Mouse (Mus musculus) intestine, embryonic 14.5 days (tissue): ENCODE measurements around the gene Actn1. TPM values are rescaled to one million over a fixed set of nuclear protein-coding genes. Genes with fewer than 3 reads are reported as not detected.
A peak's percentile ranks its signal among the peaks of the same experiment; 100 is the strongest.

ENCODE experiments used
- ATAC-seq: fragments of 200-750 bp; cut with Nextera tagmentation; replicated peaks from 2 replicates; pipeline ENCODE4 v1.8.0; 2017; ENCODE audit warnings: low read depth, moderate number of reproducible peaks, moderate TSS enrichment, moderate library complexity; ENCODE audit not compliant: low FRiP score, low TSS enrichment
- DNase-seq: peaks from one replicate; pipeline ENCODE4 v3.0.0-alpha.2; 2018; ENCODE audit warnings: low spot score
- H3K27ac ChIP-seq: fragments of 300-500 bp; sonication (generic); 2 replicates; pipeline ENCODE4 v1.5.1; 2014; ENCODE audit warnings: low read depth, mild to moderate bottlenecking, control low read depth
- H3K27me3 ChIP-seq: fragments of 300-500 bp; sonication (generic); replicated peaks from 2 replicates; pipeline ENCODE4 v1.6.1; 2014; ENCODE audit warnings: low read length, control low read depth; ENCODE audit not compliant: control insufficient read depth, insufficient read depth
- H3K36me3 ChIP-seq: fragments of 300-500 bp; sonication (generic); 2 replicates; pipeline ENCODE4 v1.6.1; 2014; ENCODE audit warnings: low read length, control low read depth; ENCODE audit not compliant: control insufficient read depth, insufficient read depth
- H3K4me1 ChIP-seq: fragments of 300-500 bp; sonication (generic); replicated peaks from 2 replicates; pipeline ENCODE4 v1.6.1; 2014; ENCODE audit warnings: low read length, control low read depth, mixed read lengths; ENCODE audit not compliant: control insufficient read depth, insufficient read depth
- H3K4me2 ChIP-seq: fragments of 300-500 bp; sonication (generic); 2 replicates; pipeline ENCODE4 v1.6.1; 2014; ENCODE audit warnings: low read length
- H3K4me3 ChIP-seq: fragments of 300-500 bp; sonication (generic); 2 replicates; pipeline ENCODE4 v1.5.1; 2014; ENCODE audit warnings: low read depth, low read length, control low read depth, mixed read lengths
- H3K9ac ChIP-seq: fragments of 300-500 bp; sonication (generic); 2 replicates; pipeline ENCODE4 v1.6.1; 2014; ENCODE audit warnings: mild to moderate bottlenecking, low read length
- H3K9me3 ChIP-seq: fragments of 300-500 bp; sonication (generic); 2 replicates; pipeline ENCODE4 v1.6.1; 2016; ENCODE audit warnings: low read length, control low read depth; ENCODE audit not compliant: control insufficient read depth
- WGBS: fragments of 180-500 bp; shearing (Covaris S2); extraction: QIAGEN DNeasy Blood & Tissue Kit; methylation state at CpG from one replicate; pipeline ENCODE4 v1.1.7; 2014; 5-methylcytosine and 5-hydroxymethylcytosine counted together
- polyA plus RNA-seq: library from polyadenylated mRNA; unstranded; fragments of >200 nt; fragmentation: Nextera tagmentation; extraction: Ambion mirVana; gene quantifications from 2 replicates; pipeline ENCODE4 v1.2.1, GENCODE M21; 2014

Gene Actn1
- polyA plus RNA-seq, 1 experiment from 2014 or later, result 68.6 TPM

- Histone ChIP-seq H3K4me1 (no peaks in the 10 kb centered on the region), H3K4me3 (no peak overlapping the region), H3K36me3 (peaks cover 91% of the 10 kb centered on the region), H3K27ac (no peak overlapping the region), H3K9ac (no peak overlapping the region), H3K27me3 (no peaks in the 10 kb centered on the region), H3K4me2 (no peak overlapping the region), H3K9me3 (no peaks in the 10 kb centered on the region)
- DNase-seq (no peak), ATAC-seq (no peak)
- 90% methylated on average over 10 of the region's 10 CpGs for WGBS
These were observed 82.1 kb downstream of the Actn1 start for GRCm38 (mm10) chr12:80178035-80178434.

GRCm38 (mm10) chr12:80168736-80169135 lies 91.4 kb downstream of the Actn1 start:
- Histone ChIP-seq H3K27me3 (no peaks in the 10 kb centered on the region), H3K9me3 (no peaks in the 10 kb centered on the region), H3K4me1 (no peaks in the 10 kb centered on the region), H3K36me3 (peaks cover 70% of the 10 kb centered on the region), H3K27ac (peak overlapping the region; percentile 62), H3K9ac (no peak overlapping the region), H3K4me2 (peak overlapping the region; percentile 39), H3K4me3 (peak overlapping the region; percentile 47; the same call in 1 of the 2 replicates)
- 53% methylated on average over 12 of the region's 12 CpGs for WGBS
- 0 out of 2 replicates have a peak, but pooled peaks have one; percentile 42 for ATAC-seq
- no peak for DNase-seq

GRCm38 (mm10) chr12:80168178-80168686 lies 91.9 kb downstream of the Actn1 start:
- Histone ChIP-seq H3K4me3 (peak overlapping the region; percentile 47), H3K4me1 (no peaks in the 10 kb centered on the region), H3K27me3 (no peaks in the 10 kb centered on the region), H3K9ac (peak overlapping the region; percentile 37; the same call in 1 of the 2 replicates), H3K9me3 (no peaks in the 10 kb centered on the region), H3K4me2 (peak overlapping the region; percentile 39), H3K36me3 (peaks cover 65% of the 10 kb centered on the region), H3K27ac (peak overlapping the region; percentile 62)
- peak; percentile 71 for ATAC-seq
- peak; percentile 92 for DNase-seq
- WGBS, result 17% methylated on average over 35 of the region's 35 CpGs

GRCm38 (mm10) chr12:80167321-80167720 lies 92.8 kb downstream of the Actn1 start:
- no peak overlapping the region for H3K4me3 ChIP-seq
- H3K9me3 ChIP-seq, result no peaks in the 10 kb centered on the region
- H3K4me1 ChIP-seq, result no peaks in the 10 kb centered on the region
- no peak overlapping the region for H3K4me2 ChIP-seq
- DNase-seq, result no peak
- H3K36me3 ChIP-seq, result peaks cover 56% of the 10 kb centered on the region
- no peak overlapping the region for H3K27ac ChIP-seq
- H3K27me3 ChIP-seq, result no peaks in the 10 kb centered on the region
- no peak for ATAC-seq
- no peak overlapping the region for H3K9ac ChIP-seq
- WGBS, result 84% methylated on average over 3 of the region's 3 CpGs

- DNase-seq (no peak), ATAC-seq (no peak)
- no peaks in the 10 kb centered on the region for H3K4me1 ChIP-seq
- H3K4me3 ChIP-seq, result no peak overlapping the region
- WGBS, result 88% methylated on average over 4 of the region's 4 CpGs
- H3K36me3 ChIP-seq, result peaks cover 52% of the 10 kb centered on the region
- no peaks in the 10 kb centered on the region for H3K27me3 ChIP-seq
- no peak overlapping the region for H3K27ac ChIP-seq
- H3K9me3 ChIP-seq, result no peaks in the 10 kb centered on the region
- no peak overlapping the region for H3K4me2 ChIP-seq
- no peak overlapping the region for H3K9ac ChIP-seq
These were observed 93.5 kb downstream of the Actn1 start for GRCm38 (mm10) chr12:80166651-80167050.

GRCm38 (mm10) chr12:80164526-80164925 lies 95.6 kb downstream of the Actn1 start:
- 84% methylated on average over 8 of the region's 8 CpGs for WGBS
- no peak for ATAC-seq

GRCm38 (mm10) chr12:80162448-80162847 lies 97.7 kb downstream of the Actn1 start:
- 85% methylated on average over 3 of the region's 3 CpGs for WGBS
- H3K36me3 ChIP-seq, result peaks cover 23% of the 10 kb centered on the region; the same call in 1 of the 2 replicates
- DNase-seq (no peak), ATAC-seq (no peak)
- no peak overlapping the region for H3K4me2 ChIP-seq
- no peak overlapping the region for H3K27ac ChIP-seq
- no peak overlapping the region for H3K4me3 ChIP-seq
- no peaks in the 10 kb centered on the region for H3K27me3 ChIP-seq
- no peak overlapping the region for H3K9ac ChIP-seq
- H3K4me1 ChIP-seq, result no peaks in the 10 kb centered on the region
- no peaks in the 10 kb centered on the region for H3K9me3 ChIP-seq

More at GRCm38 (mm10) chr12:80164526-80164925, 95.6 kb downstream of the Actn1 start:
- H3K9me3 ChIP-seq, result no peaks in the 10 kb centered on the region
- no peak overlapping the region for H3K27ac ChIP-seq
- no peaks in the 10 kb centered on the region for H3K4me1 ChIP-seq
- H3K9ac ChIP-seq, result no peak overlapping the region
- H3K4me3 ChIP-seq, result no peak overlapping the region
- H3K36me3 ChIP-seq, result peaks cover 34% of the 10 kb centered on the region; the same call in 1 of the 2 replicates
- no peak for DNase-seq
- no peak overlapping the region for H3K4me2 ChIP-seq
- no peaks in the 10 kb centered on the region for H3K27me3 ChIP-seq

- Histone ChIP-seq H3K9ac (no peak overlapping the region), H3K36me3 (no peaks in the 10 kb centered on the region), H3K4me3 (no peak overlapping the region), H3K4me2 (no peak overlapping the region), H3K27ac (no peak overlapping the region), H3K9me3 (no peaks in the 10 kb centered on the region), H3K27me3 (no peaks in the 10 kb centered on the region), H3K4me1 (no peaks in the 10 kb centered on the region)
- no peak for ATAC-seq
- peak; percentile 60 for DNase-seq
- WGBS, result 10% methylated on average over 5 of the region's 5 CpGs
These were observed 102.5 kb downstream of the Actn1 start for GRCm38 (mm10) chr12:80157675-80158074.

GRCm38 (mm10) chr12:80153687-80154326 lies 106.4 kb downstream of the Actn1 start:
- Histone ChIP-seq H3K36me3 (no peaks in the 10 kb centered on the region), H3K4me1 (no peaks in the 10 kb centered on the region), H3K9ac (no peak overlapping the region), H3K27ac (no peak overlapping the region), H3K27me3 (no peaks in the 10 kb centered on the region), H3K4me2 (no peak overlapping the region), H3K4me3 (no peak overlapping the region), H3K9me3 (no peaks in the 10 kb centered on the region)
- whole genome bisulfite sequencing, result 44% methylated on average over 10 of the region's 10 CpGs
- peak; percentile 69 for DNase-seq
- 0 out of 2 replicates have a peak, but pooled peaks have one; percentile 10 for ATAC-seq
